Mouse (Mus musculus): ENCODE results near the gene P4hb.
"Not testable (repeated sequence)": the region's sequence is repeated elsewhere in the genome, so short reads cannot be mapped to it uniquely, and the experiment has no call there.

- TF ChIP-seq GATA1 (IDR thresholded peaks at IDR 0.05; ENCODE audit: borderline replicate concordance, low read length); FLI1 (IDR thresholded peaks at IDR 0.05; ENCODE audit: low read length): not testable (repeated sequence)
Measured at GRCm38 (mm10) chr11:120558843-120559242, 14.2 kb downstream of the P4hb start.

Measured in megakaryocyte, embryonic 14.5 days (primary cell).